Mouse (Mus musculus) neural tube, embryonic 11.5 days (tissue): ENCODE measurements around the gene 2210011C24Rik. TPM values are rescaled to one million over a fixed set of nuclear protein-coding genes. Genes with fewer than 3 reads are reported as not detected.
A peak's percentile ranks its signal among the peaks of the same experiment; 100 is the strongest.
"Not testable (repeated sequence)": the region's sequence is repeated elsewhere in the genome, so short reads cannot be mapped to it uniquely, and the experiment has no call there.

ENCODE experiments used
- ATAC-seq: fragments of 200-750 bp; cut with Nextera tagmentation; 2 replicates; pipeline ENCODE4 v1.8.0; 2017; ENCODE audit warnings: moderate number of reproducible peaks, mild to moderate bottlenecking, moderate TSS enrichment, moderate library complexity; ENCODE audit not compliant: insufficient read depth, low FRiP score, low TSS enrichment
- DNase-seq: peaks from one replicate; pipeline ENCODE4 v3.0.0-alpha.2; 2015; ENCODE audit warnings: low spot score
- H3K27ac ChIP-seq: fragments of 300-500 bp; sonication (generic); 2 replicates; pipeline ENCODE4 v1.5.1; 2014; ENCODE audit warnings: low read depth, mild to moderate bottlenecking, low read length
- H3K27me3 ChIP-seq: fragments of 300-500 bp; sonication (generic); 2 replicates; pipeline ENCODE4 v1.6.1; 2014; ENCODE audit warnings: mild to moderate bottlenecking, low read length, mixed read lengths; ENCODE audit not compliant: control insufficient read depth, insufficient read depth
- H3K36me3 ChIP-seq: fragments of 300-500 bp; sonication (generic); 2 replicates; pipeline ENCODE4 v1.6.1; 2014; ENCODE audit warnings: mild to moderate bottlenecking, low read length, moderate library complexity, mixed read lengths; ENCODE audit not compliant: control insufficient read depth, insufficient read depth
- H3K4me1 ChIP-seq: fragments of 300-500 bp; sonication (generic); 2 replicates; pipeline ENCODE4 v1.6.1; 2014; ENCODE audit warnings: low read length, mixed read lengths; ENCODE audit not compliant: control insufficient read depth, insufficient read depth
- H3K4me2 ChIP-seq: fragments of 300-500 bp; sonication (generic); 2 replicates; pipeline ENCODE4 v1.6.1; 2014; ENCODE audit warnings: low read depth, mild to moderate bottlenecking, moderate library complexity
- H3K4me3 ChIP-seq: fragments of 300-500 bp; sonication (generic); 2 replicates; pipeline ENCODE4 v1.5.1; 2014; ENCODE audit warnings: low read depth, low read length
- H3K9ac ChIP-seq: fragments of 300-500 bp; sonication (generic); 2 replicates; pipeline ENCODE4 v1.6.1; 2014; ENCODE audit warnings: mild to moderate bottlenecking, low read length
- H3K9me3 ChIP-seq: fragments of 300-500 bp; sonication (generic); 2 replicates; pipeline ENCODE4 v1.6.1; 2016; ENCODE audit warnings: low read length; ENCODE audit not compliant: control insufficient read depth
- WGBS: fragments of 180-500 bp; shearing (Covaris S2); extraction: QIAGEN DNeasy Blood & Tissue Kit; methylation state at CpG from one replicate; pipeline ENCODE4 v1.1.7; 2014; 5-methylcytosine and 5-hydroxymethylcytosine counted together
- polyA plus RNA-seq: library from polyadenylated mRNA; unstranded; fragments of >200 nt; fragmentation: Nextera tagmentation; extraction: Ambion mirVana; gene quantifications from 2 replicates; pipeline ENCODE4 v1.2.1, GENCODE M21; 2014

The 2210011C24Rik gene
- polyA plus RNA-seq, 1 experiment from 2014 or later, result not detected

DNA sequence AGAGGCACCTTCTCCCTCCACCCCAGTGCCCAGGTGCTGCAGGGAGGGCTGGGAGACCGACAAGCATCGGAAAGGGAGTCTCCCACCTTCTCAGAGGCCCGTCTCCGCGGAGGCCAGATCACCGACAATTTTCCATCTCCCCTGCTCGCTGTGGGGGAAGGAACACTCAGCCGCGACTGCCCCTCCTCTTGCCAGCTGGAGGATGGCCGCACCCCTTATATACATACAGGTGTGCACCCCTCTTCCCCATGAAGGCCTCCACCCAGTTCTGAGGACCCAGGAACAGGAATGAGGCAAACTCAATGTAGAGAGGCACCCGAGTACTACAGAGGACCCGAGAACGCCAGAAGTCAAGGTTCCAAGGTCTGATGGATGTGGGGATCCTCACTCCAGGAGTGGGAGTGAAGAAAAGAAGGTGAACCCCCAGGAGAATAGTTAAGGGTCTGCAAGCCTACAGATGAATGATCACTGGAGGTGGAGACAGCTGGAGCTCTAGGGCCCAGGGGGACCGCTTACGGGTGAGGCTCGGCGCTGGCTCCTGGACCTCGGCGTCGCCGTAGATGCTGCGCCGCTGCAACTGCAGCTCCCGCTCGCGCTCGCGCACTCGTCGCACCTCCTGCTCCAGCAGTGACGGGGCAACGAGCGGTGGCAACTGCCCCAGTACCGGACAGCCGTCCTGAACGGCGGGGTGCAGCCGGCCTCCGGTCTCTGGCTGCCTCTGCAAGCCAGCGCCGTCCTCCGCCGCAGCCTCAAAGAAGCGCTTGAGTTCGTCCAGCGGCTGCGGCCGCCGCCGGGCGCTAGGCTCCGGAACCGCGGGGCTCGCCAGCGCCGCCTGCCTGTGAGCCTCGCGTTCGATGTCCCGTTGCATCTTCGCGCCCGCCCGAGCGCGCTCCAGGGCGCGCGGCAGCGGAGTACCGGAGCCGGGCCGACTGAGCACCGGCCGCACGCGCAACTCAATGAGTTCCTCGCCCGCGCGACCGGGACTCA is 1.1 kb downstream of the 2210011C24Rik start:
- peak overlapping the region; percentile 44 for H3K9ac ChIP-seq
- peaks cover 18% of the 10 kb centered on the region for H3K4me1 ChIP-seq

GRCm38 (mm10) chr8:84009876-84010275 is 2.1 kb downstream of the 2210011C24Rik start:
- H3K27me3 ChIP-seq, result peaks cover 37% of the 10 kb centered on the region

More for the DNA sequence above, 1.1 kb downstream of the 2210011C24Rik start:
- Histone ChIP-seq H3K27ac (no peak overlapping the region), H3K36me3 (no peaks in the 10 kb centered on the region), H3K9me3 (no peaks in the 10 kb centered on the region), H3K27me3 (peaks cover 37% of the 10 kb centered on the region), H3K4me2 (peak overlapping the region; percentile 97), H3K4me3 (peak overlapping the region; percentile 39)
- WGBS, result under 1% methylated on average over 83 of the region's 83 CpGs
- ATAC-seq (peak; percentile 26; the same call in 1 of the 2 replicates), DNase-seq (peak; percentile 88)

DNA sequence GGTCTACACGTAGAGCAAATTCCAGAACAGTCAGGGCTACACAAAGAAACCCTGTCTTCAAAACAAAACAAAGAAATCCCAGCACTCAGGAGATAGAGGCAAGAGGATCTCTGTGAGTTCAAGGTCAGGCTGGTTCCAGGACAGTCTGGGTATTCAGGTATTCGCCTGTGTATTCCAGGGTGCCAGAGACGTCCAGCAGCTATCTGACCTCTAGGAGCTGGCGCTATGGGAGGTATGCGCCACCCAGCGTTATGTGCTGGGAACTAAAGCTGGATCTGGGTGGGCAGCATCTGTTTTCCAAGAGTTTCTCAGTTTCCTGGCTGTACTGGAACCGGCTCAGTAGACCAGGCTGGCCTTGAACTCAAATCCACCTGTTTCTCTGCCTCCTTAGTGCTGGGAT is 3.6 kb downstream of the 2210011C24Rik start:
- Histone ChIP-seq H3K27ac (no peak overlapping the region), H3K9ac (no peak overlapping the region), H3K4me3 (no peak overlapping the region), H3K4me1 (peaks cover 21% of the 10 kb centered on the region), H3K9me3 (no peaks in the 10 kb centered on the region), H3K36me3 (no peaks in the 10 kb centered on the region), H3K4me2 (no peak overlapping the region), H3K27me3 (peaks cover 35% of the 10 kb centered on the region)
- DNase-seq (peak; percentile 44), ATAC-seq (no peak)
- WGBS, result 23% methylated on average over 7 of the region's 7 CpGs

More at GRCm38 (mm10) chr8:84009876-84010275, 2.1 kb downstream of the 2210011C24Rik start:
- ATAC-seq (no peak), DNase-seq (peak; percentile 86)
- H3K4me3 ChIP-seq, result no peak overlapping the region
- WGBS, result 2% methylated on average over 11 of the region's 11 CpGs
- no peaks in the 10 kb centered on the region for H3K9me3 ChIP-seq
- no peaks in the 10 kb centered on the region for H3K36me3 ChIP-seq
- H3K9ac ChIP-seq, result no peak overlapping the region
- peaks cover 18% of the 10 kb centered on the region for H3K4me1 ChIP-seq
- H3K4me2 ChIP-seq, result no peak overlapping the region
- no peak overlapping the region for H3K27ac ChIP-seq

- ATAC-seq, H3K4me2 ChIP-seq, H3K36me3 ChIP-seq, H3K9ac ChIP-seq, H3K4me1 ChIP-seq, DNase-seq, H3K4me3 ChIP-seq, H3K9me3 ChIP-seq, H3K27ac ChIP-seq: not testable (repeated sequence)
- H3K27me3 ChIP-seq, result peaks cover 19% of the 10 kb centered on the region
- WGBS, result 93% methylated on average over 7 of the region's 7 CpGs
Measured at GRCm38 (mm10) chr8:84005502-84005901, 6.5 kb downstream of the 2210011C24Rik start.

DNA sequence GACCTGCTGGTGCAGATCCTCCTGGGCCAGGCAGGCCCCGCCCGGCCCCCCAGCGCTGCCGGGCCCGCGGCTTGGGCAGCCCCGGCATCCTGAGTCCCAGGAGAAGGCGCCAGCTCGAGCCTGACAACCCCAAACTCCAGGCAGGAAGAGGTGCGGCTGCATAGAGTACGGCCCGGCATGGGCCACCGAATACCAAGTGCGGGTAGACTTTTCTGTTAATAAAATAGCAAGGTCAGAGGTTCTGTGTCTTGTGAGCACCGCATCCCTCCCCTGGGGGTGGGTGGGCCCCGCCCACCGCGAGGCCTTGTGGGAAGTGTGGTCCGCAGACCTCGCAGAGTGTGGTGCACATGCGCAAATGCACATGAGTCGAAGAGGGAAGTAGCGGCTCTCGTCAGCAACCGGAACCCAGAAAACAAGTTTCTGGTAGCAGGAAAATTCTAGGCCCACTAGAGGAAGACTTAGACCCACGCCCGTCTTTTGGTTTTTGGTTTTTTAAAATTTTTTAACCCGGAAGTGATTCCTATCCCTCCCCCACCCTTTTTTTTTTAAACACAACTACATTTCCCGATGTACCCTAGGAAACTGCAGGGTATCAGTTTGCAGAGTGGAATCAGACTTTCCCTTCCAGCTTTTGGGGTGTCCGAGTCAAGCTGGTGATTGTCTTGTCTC is 7.3 kb downstream of the 2210011C24Rik start:
- ATAC-seq, result peak; percentile 65
- Histone ChIP-seq H3K4me3 (peak overlapping the region; percentile 41), H3K36me3 (peaks cover 2% of the 10 kb centered on the region; the same call in 1 of the 2 replicates), H3K27ac (no peak overlapping the region), H3K4me2 (peak overlapping the region; percentile 60), H3K4me1 (peaks cover 9% of the 10 kb centered on the region), H3K27me3 (peaks cover 20% of the 10 kb centered on the region), H3K9ac (peak overlapping the region; percentile 49), H3K9me3 (no peaks in the 10 kb centered on the region)
- WGBS, result under 1% methylated on average over 30 of the region's 30 CpGs
- peak; percentile 94 for DNase-seq

- Histone ChIP-seq H3K9ac (no peak overlapping the region), H3K9me3 (no peaks in the 10 kb centered on the region)
Measured at GRCm38 (mm10) chr8:84003612-84004246, 8.2 kb downstream of the 2210011C24Rik start.

GRCm38 (mm10) chr8:84002957-84003611 is 8.9 kb downstream of the 2210011C24Rik start:
- Histone ChIP-seq H3K9ac (no peak overlapping the region), H3K9me3 (no peaks in the 10 kb centered on the region), H3K36me3 (peaks cover 2% of the 10 kb centered on the region), H3K4me1 (peaks cover 18% of the 10 kb centered on the region), H3K27me3 (peaks cover 20% of the 10 kb centered on the region), H3K4me2 (no peak overlapping the region), H3K27ac (no peak overlapping the region), H3K4me3 (no peak overlapping the region)
- DNase-seq (no peak), ATAC-seq (no peak)
- WGBS, result 63% methylated on average over 12 of the region's 12 CpGs

More at GRCm38 (mm10) chr8:84003612-84004246, 8.2 kb downstream of the 2210011C24Rik start:
- no peak overlapping the region for H3K4me3 ChIP-seq
- peaks cover 17% of the 10 kb centered on the region for H3K4me1 ChIP-seq
- DNase-seq, result no peak
- peak overlapping the region; percentile 60; the same call in 1 of the 2 replicates for H3K4me2 ChIP-seq
- H3K36me3 ChIP-seq, result peaks cover 2% of the 10 kb centered on the region
- no peak for ATAC-seq
- H3K27ac ChIP-seq, result no peak overlapping the region
- peaks cover 20% of the 10 kb centered on the region for H3K27me3 ChIP-seq
- 78% methylated on average over 6 of the region's 6 CpGs for WGBS
